Mouse (Mus musculus) lung, postnatal 25 days (tissue): ENCODE results near the gene Dgkb.

ENCODE experiments used
- DNase-seq: peaks from one replicate; pipeline ENCODE4 v3.0.0; 2022; ENCODE audit warnings: low spot score

Dgkb gene

GRCm38 (mm10) chr12:37817426-37817825, at the start of gene Dgkb:
Dgkb (plus strand) TSS chr12:37817726.
- no peak for DNase-seq

- DNase-seq: no peak
Measured at GRCm38 (mm10) chr12:37769844-37770243, 47.7 kb upstream of the Dgkb start.

DNA sequence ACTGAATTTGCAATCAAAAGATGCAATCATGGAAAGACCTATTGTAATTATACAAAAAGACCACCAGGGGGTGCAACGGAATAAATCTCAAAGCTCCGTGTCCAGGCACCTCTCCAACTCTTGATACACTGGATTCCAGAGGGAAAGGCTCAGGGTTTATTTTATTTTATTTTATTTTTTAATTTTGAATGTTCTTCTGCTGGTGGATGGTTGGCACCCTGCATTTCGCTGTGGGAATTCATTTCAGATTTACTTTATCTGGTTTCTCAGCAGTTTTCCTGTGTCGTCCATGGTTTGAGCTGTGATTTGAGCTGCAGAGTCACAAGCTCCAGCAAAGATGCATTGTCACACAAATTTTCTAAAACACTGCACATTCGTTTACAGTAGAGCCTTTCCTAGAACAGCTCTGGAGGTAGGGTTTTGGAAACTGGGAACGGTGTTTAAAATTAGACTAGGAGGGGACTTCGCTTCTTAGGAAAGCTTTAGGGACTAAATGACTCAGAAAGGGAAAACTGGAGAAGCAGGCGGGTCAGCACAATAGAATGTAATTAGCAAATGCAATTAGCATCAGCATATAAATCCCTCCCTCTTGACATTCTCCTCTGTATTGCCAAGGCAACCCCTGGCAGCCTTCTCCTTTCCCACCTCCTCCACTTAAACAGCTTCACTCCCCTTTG, 43.7 kb upstream of the Dgkb start:
- peak; percentile 11 for DNase-seq

GRCm38 (mm10) chr12:37774591-37774990, 42.9 kb upstream of the Dgkb start:
- DNase-seq: no peak

DNA sequence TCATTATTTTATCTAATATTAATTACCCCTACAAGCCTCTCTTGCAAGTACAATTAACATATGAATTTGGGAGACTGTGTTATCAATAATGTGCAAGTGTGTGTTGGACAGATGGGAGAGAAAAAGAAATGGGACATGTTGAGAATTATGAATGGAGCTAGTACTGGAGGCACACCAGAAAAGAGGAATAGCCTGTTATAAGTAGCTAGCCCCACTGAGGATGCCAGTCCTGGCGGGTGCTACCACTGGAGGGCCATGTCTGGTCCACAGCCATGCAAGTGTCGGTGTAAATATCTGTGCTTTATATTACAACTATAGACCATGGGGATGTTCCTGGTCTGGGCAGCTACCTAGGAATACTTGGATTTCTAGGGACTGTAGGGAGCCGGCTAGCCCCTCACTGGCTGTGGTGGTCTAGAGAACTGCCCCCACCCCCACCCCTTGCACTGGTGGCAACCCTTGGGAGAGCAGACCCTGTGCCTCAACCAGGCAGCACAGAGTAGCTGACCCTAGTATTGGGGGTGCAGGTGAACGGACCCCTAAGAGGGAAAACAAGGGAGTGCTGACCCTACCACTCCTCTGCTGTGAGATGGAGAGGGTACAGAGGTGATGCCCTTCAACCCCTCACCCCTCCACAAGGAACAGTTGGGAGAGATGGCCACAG, 21.1 kb upstream of the Dgkb start:
- no peak for DNase-seq

DNA sequence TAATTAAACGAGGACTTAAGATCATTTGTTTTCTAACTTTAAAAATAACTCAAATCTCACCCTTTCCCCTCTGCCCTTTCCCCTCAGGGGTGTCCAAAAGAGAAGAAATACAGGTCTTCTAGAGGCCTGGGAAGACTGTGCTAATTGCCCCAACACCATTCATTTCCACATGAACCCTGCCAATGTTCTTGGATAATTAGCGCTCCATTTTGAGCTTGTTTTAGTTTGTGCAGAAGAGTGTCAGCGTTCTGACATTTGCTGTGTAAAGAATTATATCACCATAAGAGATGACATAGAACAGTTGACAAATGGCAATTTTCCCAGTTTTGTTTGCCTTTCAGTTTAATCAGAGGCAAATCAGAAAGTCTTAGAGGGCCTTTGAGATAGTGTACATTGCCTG, 3.4 kb upstream of the Dgkb start:
- no peak for DNase-seq

- peak; percentile 15 for DNase-seq
Measured at GRCm38 (mm10) chr12:37821052-37821810, 3.7 kb downstream of the Dgkb start.

DNA sequence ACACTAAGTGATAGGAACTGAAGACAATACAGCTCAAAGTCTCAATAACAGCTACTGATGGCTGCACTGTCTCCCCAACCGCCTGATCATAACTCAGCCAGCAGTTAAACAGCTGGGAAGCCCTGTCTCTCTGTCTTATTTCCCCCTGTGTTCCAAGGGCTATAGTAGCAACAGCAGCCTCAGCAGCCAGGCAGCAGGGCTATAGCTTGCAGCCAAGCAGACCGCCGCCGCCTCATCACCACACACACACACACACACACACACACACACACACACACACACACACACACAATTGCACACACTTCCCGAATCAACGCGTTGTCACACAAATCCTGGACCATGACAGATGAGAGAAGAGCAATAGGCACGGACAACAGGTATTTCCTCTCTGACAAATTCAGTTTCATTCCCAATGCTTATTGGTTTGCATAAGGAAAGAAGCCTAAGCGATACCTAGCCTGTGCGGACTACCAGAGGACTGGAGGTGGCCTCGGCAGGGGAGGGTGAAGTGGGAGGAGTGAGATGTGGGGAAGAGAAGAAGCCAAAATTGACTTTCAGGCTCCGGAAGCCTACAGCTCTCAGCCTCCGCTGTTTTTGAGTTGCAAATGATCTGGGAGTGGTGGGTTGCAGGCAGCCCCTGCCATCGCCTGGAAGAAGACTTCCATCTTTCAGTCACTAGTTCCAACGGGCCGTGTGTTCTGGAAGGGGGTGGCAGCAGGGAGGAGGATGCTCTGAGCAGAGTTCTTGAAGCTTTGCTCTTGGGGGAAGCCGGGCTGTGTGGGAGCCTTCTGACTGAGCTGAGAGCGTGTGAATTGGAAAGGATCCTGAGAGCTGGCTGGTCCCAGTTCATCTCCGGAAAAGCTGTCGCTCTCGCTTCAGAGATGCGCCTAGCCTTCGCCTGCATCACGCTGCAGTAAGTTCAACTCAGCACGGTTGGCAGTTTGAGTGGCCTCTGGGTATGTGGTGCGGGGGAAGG, 62.8 kb downstream of the Dgkb start:
- no peak for DNase-seq

DNA sequence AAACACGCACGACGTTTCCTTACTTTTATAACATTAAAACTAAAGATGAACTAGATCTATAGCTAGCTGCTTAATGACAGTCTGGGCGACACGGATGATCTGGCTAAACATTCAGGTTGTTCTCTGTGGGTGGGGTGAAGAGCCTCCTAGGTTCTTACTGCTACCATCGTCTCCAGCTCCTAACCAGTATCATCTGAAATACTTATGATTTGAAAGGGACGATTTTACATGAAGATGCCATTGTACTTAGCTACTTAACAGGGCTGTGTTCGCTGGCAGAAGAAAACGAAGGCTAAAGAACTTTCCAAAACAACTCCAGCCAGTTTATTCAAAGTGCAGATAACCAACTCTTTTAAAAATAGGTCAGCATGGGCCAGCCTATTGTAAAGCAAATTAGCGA, 63.9 kb downstream of the Dgkb start:
- no peak for DNase-seq

DNA sequence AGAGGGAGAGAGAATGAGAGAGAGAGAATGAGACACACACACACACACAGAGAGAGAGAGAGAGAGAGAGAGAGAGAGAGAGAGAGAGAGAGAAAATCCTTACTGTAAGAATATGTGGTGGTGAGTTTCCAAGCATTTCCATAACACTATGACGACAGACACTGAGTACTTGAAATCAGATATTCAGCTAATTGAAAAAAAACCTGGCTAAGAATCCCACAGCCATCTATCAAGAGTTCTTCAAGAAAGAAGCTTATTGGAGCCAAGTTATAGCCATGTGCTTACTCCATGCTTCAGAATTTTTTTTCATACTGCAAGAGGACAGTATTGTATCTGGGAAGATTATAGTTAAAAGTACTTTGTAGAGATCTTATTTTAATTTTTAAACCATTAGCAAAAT, 65.3 kb downstream of the Dgkb start:
- DNase-seq: no peak

DNA sequence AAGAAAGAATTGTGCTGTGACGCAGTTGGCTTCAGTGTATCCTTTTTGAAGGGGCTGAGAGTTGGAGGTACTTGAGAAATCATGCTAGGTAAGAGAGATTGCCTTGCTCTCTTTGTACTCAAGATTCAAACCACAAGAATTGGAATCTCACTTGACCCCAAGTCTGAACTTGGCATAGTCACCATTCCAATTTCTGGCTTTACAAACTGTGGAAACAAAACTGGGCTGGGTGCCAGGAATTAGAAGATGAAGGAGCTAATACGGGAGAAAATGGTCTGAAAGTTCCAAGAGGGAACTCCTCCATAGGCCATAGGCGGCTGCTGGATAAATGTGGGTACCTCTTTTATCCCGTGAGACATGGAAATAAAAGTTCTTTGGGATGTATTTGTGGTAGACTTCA, 66.3 kb downstream of the Dgkb start:
- no peak for DNase-seq

DNA sequence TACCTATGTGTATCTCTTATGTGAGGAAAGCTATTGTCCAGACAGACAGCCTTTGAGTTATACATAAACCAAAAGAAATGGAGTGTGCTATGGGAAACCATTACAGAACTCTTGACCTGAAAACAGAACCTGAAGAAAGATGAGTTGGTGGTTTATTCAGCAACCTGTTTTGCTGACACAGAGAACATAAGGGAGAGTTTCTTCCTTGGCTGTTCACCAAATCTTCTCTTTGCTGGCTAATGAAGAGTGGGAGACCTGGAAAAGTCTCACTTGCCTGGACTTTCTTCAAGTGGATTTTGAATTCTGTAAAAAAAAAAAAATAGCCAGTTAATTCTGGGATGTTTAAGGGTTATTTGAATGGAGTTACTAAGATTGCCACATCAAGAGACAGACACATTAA, 71.1 kb downstream of the Dgkb start:
- DNase-seq: no peak

- no peak for DNase-seq
Measured at GRCm38 (mm10) chr12:37889431-37889830, 71.9 kb downstream of the Dgkb start.

DNA sequence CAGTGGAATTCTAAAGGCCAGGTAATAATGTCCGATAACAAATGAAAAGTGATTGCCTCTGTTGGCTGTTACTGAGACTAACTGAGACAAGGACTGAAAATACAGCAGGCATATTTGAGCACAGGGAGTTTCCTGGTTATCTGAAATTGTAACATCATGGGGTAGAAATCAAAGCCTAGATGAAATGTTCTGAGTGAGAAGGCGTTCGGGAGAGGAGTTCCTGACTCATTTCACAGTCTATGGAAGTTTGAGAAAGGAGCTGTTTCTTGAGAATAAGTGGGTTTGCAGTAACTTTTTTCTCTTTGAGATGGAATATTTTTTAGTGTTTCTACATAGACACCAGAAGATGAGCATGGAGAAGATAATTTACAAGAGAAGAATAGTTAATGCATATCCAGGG, 73.8 kb downstream of the Dgkb start:
- DNase-seq: no peak

DNA sequence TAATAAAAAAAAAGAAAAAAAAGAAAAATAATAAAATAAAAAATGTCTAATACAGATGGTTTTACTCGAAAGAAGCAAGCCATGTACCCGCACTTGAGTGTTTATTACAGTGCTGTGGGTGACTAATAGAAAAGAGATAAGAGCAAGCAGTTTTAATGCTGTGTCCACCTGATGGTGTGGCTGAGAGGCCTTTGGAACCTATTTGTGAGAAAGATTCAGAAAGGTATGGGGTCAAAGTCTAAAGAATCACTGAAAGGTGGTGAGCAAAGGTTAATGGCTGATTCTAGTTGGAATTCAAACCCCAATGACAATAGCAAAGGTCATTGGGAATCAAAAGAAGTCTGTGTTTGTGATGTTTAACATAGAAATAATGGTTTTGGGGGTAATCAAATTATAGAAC, 124.6 kb downstream of the Dgkb start:
- no peak for DNase-seq

DNA sequence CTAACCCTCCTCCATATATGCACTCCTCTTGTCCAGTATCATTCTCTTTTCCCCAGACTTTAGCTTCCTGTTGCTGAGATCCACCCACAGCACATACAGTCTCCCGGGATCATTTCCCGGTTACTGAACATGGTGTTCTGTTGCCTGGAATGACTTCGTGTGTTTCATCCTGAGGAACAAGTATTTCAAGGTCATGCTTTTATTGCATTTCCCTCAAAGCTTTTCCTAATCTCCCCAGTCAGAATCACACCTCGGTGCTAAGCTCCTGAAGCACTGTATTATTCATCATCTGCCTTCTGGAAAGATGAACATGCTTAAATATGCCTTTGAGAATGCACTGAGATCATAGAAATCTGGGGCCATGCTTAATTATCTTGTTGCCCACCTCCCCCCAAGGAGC, 138.7 kb downstream of the Dgkb start:
- DNase-seq: no peak

- DNase-seq: no peak
Measured at GRCm38 (mm10) chr12:37971482-37971881, 154.0 kb downstream of the Dgkb start.

DNA sequence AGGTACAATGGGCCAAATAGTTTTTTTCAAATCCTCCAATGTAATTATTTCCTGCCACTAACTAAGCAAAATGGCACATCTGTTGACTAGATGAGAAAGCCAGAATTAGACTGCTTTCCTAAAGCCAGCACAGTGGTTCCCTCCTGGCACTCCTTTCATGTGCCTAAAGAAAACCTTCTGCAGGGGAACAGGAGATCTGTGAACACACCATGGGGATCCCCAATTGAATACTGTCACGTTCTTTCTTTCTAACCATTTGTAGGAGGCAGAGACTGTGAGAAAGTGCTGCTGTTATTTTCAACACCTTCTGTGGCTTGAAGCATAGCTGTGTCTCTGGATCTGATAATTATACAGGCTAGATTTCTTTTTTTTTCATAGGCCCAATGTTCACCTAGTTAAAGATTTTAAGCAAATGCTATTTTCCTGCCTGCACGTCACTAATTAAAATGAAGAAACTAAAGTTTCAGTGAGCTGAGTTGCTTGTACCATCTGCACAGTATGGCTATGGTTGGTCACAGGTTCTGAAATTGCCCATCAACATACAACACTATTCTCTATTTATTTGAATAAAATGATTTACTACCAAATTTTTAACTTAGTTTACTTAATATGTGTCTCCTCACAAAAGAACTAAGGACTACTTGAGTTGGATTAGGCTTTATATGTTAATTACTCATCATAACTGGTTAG, 161.1 kb downstream of the Dgkb start:
- DNase-seq: no peak

GRCm38 (mm10) chr12:37985352-37985751, 167.8 kb downstream of the Dgkb start:
- DNase-seq: peak; percentile 28

DNA sequence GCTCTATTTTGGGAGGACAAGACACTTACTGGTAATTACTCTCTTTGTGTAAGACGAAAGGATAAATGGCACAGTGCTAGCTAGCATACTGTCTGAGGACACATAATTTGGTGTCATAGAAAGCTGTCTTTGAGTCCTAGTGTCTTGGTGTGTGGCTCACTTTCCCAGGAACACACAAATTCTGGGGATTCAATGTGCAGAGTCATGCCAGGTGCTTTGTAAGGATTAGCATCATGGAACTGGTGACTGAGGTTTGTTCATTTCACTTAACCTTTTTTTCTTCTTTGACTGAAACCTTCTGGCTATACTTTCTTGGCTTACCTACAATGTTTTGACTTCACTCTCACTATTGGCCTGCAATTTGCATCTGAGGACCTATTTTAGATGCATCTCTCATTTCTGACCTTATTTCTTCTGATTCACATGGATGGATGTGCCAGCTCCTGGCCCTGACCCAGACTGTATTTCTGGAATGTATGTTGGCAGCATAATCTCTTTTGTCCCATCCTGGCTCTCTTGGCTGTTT, 170.6 kb downstream of the Dgkb start:
- no peak for DNase-seq

- no peak for DNase-seq
Measured at GRCm38 (mm10) chr12:37993221-37993620, 175.7 kb downstream of the Dgkb start.
